Mouse (Mus musculus): ENCODE data around the gene Tm6sf2.

GRCm38 (mm10) chr8:70100241-70100640 lies 27.5 kb downstream of the Tm6sf2 start:
- TF ChIP-seq USF1 (IDR thresholded peaks at IDR 0.05; ENCODE audit: low read depth), result no peak
- TF ChIP-seq CEBPB (IDR thresholded peaks at IDR 0.05; ENCODE audit: low read depth), result no peak
- TF ChIP-seq CTCF (IDR thresholded peaks at IDR 0.05; ENCODE audit: control insufficient read depth, insufficient read depth, insufficient read length), result no peak

Measured in C2C12 (cell line).